Mouse (Mus musculus) skeletal muscle tissue, postnatal 0 days (tissue): ENCODE measurements around the gene Nrl. TPM values are rescaled to one million over a fixed set of nuclear protein-coding genes. Genes with fewer than 3 reads are reported as not detected.

Experiments
- polyA plus RNA-seq: library from polyadenylated mRNA; unstranded; fragments of >200 nt; fragmentation: Nextera tagmentation; extraction: Ambion mirVana; gene quantifications from 2 replicates; pipeline ENCODE4 v1.2.1, GENCODE M21; 2015

Gene Nrl
- polyA plus RNA-seq: not detected in 2 replicates

DNA sequence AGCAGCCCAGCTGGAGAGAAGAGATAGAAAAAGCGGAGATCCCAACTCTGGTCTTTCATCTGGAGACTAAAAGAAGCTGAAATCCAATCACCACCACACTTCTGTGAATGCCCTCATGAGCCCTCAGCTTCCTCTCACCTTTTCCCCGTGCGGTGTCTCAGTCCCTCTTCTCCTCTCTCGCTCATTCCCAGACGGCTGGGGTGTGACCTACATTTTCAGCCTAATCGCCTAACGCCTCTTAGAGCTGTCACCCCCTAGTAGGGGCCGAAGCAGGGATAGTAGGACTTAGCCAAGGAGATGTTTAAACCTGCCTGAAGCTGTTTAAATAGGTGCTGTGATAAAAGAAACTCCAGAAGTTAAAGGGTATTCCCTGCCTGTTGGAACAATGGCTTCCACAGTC is at the start of gene Nrl:
Gene Nrl, minus strand, starts transcription at position 197 of the 400 bp plus-strand sequence.

DNA sequence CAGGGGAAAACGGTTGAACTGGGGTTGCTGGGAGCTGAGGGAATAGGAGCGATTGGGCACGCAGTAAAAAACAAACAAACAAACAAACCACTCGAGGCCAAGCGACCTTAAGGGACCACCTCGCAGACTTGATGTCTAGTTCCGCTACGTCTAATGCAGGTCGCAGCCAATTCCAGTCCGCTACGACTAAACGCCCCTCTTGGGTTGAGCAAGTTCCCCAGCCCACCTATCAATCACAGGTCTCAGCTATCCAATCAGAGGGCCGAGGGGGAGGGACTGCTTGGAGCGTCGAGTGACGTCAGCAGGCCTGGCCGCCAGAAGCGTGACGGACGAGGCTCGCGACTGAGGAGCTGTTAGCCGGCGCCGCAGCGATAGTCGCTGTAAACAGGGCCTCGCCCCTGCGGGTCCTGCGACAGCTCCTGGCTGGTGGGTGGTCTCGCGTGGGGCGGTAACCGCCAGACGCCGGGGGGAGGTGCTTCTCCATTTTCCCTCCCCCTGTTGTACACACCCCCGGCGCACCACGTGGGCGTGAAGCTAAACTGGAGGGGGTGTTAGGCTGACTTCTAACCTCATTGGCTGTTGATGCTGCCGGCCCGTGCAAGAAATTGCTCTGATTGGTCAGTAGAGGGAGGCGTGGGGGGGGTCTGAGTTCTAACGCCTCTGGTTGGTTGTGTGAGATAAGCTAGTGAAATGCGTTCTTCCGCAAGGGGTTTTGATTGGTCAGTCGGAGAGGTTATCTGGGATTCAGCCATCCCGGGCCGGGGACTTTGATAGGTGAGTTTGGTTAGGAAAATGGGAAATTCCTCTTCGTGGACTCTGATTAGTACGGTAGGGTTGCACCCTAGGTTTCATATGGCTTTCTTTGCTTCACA is 35.7 kb upstream of the Nrl start, which contains the start of gene A730061H03Rik:
Gene A730061H03Rik, minus strand, starts transcription at position 205 of the 872 bp plus-strand sequence.

DNA sequence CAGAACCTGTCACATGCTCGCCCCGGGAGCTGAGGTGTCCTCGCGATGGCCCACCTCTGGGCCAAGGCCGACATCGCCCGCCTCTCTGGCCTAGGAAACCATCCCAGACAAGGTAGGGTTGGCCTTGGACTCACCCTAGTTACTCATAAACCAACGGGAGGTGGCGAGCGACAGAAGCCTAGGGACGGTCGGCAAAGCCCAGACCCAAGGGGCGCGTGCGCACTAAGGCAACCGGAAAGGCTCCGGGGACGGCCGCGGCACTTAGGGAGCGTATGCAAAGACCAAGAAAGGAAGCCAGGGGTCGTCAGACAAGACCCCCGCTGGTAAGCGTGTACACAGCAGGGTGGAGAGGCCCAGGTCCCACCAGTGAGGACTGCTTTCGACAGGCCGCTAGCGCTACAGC is 35.0 kb upstream of the Nrl start, which contains the start of gene Dcaf11:
Gene Dcaf11, plus strand, starts transcription at position 208 of the 403 bp plus-strand sequence.

DNA sequence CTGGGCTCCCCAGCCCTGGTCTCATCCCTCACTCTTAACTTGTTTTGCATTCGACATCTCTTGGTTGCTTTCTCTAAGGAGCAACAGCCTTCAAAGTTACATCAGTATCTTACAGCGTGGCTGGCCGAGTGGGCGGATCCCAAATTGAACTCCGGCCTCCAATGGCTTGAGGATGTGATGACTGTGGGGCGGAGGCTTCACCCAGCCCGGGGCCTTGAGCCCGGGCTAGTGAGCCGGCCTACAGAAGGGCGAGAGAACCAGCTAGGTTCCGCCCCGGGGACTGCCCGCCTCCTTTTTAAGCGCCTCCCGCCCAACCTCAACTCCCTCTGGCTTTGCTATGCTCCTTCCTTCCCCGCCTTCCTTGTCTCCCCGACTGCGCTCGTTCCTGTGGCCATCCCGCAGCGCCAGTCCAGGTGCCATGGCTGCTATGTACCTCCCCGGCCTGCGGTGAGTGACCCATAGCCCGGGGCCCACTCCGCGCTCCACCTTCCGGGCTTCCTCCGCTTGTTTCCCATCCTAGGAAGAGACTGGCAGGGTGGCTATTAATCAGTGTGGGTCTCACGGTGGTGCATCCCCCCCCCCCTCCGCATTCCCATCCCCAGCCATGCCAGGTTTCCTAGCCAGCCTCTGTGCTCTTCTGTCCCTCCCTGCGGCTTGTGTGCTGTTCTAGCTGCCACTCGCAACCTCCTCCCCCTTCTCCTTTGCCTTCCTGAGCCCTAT is 15.4 kb upstream of the Nrl start, which contains the start of gene Pck2:
Gene Pck2, plus strand, starts transcription at position 200 of the 720 bp plus-strand sequence.

DNA sequence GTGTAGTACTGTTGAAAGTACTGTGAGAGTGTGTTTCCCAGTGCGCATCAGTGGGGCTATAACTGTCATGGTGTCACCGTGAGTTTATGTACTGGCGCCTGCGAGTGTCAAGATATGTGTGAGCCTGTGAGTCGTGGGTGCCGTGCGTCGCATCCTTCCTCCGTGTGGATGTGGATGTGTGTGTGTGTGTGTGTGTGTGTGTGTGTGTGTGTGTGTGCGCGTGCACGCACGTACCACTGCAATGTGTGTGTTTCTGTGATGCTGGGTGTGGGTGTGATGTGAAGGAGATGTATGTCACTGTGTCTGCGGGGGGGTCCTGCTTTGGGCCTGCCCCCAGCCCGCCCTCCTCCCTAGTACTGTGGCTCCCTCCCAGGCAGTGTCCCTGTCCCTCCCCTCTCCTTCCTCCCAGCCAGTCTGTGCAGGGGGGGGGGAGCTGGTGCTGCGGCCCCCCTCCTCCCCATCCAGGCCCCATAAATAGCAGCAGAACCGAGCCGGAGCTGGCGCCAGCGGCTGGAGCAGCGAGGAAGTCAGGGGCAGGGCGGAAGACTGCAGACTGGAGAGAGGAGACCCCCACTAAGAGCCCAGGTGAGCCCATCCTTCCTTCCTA is 14.6 kb downstream of the Nrl start, which contains the start of gene Cpne6:
Gene Cpne6, plus strand, starts transcription at position 321 of the 607 bp plus-strand sequence.

DNA sequence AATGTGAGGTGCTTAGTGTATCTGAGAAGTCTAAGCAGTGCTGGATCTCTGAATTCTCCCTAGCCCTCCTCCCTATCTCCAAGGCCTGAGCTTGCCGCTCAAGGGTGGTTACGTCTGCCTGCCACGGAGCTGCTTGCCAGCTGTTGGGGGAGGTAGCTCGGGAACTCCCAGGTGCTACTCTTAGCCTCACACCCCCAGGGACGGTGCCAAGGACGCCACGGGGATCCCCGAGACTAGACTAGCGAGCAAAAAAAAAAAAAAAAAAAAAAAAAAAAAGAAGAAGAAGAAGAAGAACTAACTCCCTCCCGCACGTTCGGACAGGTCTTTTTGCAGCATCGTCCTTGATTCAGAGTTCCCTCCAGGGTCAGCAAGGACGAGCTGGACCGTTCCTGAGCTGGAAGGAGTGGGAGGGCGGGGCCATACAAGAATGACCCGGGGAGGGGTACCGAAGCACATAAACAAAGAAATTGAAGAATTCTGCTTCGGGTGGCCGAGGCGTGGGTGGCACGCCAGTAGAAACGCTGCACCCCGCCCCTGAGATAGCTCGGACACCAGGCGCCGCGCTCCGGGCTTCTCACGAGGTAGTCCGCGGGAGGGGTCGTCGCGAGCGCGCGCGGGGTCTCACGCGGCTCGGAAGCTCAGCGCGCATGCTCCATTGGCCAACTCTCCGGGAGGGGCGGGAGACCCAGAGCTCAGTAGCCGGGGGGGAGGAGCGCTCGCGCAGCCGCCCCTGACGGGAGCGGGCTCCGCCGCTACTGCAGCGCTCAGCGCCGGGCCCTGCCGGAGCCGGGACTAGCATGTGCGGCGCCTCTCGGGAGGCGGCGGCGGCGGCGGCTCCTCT is 34.2 kb downstream of the Nrl start, which contains the start of gene Carmil3:
Gene Carmil3, plus strand, starts transcription at position 291 of the 841 bp plus-strand sequence.

DNA sequence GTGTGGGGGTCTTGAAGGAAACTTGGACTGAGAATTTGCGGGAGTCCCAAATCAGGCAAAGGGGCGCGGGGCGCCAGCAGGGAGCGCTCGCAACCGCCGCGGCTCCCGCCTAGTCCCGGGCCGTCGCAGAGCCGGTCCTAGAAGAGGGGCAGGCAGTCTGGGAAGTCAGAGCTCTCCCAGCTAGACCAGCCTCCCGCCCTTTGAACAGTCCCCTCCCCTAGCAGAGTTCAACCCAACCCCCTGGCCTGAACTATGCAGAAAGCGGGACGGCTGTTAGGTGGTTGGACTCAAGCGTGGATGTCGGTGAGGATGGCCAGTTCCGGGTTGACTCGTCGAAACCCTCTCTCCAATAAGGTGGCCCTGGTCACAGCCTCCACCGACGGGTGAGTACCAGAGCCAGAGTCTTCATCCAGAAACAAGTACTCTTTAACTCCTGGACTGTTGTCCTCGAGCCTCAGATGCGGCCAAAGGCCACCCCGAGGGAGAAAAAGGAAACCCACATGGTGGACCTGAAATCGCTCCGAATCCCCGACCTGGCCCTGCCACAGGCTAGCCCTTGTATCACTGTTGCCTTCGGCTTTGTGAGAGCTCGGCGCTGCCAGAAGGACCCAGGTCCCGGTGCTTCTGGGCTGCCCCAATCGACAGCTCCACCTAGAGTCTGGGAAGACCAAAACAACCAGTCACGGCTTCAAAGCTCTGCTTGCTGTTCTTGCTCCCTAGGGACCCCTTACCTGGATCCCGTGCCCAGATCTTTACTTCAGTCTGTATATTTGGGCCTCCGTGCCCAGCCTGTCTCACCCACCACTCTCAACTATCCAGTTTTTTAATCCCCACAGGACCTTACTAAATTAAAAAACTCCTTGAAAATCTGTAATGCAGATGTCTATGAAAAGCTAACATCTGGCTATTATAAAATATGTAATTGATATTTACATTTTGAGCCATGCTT is 45.9 kb downstream of the Nrl start, which contains the start of gene Dhrs4:
Gene Dhrs4, plus strand, starts transcription at position 108 of the 949 bp plus-strand sequence.

Other genes with a start within 250 kb of the Nrl start
- gene Dhrs4, start 46.2 kb downstream of the Nrl start, polyA plus RNA-seq: 21.7 and 34.9 TPM in 2 replicates
- 0.44 and 0.66 TPM in 2 replicates for gene Carmil3, start 34.3 kb downstream of the Nrl start, polyA plus RNA-seq
- not detected in 2 replicates for gene Cpne6, start 14.5 kb downstream of the Nrl start, polyA plus RNA-seq
- 15.8 and 17.4 TPM in 2 replicates for gene Pck2, start 15.3 kb upstream of the Nrl start, polyA plus RNA-seq
- gene Dcaf11, start 35.0 kb upstream of the Nrl start, polyA plus RNA-seq: 45.2 and 45.3 TPM in 2 replicates
- gene A730061H03Rik, start 35.4 kb upstream of the Nrl start, polyA plus RNA-seq: 1.2 and 1.5 TPM in 2 replicates
- gene Fitm1, start 50.6 kb upstream of the Nrl start, polyA plus RNA-seq: 342 and 394 TPM in 2 replicates
- gene Psme1, start 53.1 kb upstream of the Nrl start, polyA plus RNA-seq: 88.6 and 106 TPM in 2 replicates
- gene Emc9, start 60.3 kb upstream of the Nrl start, polyA plus RNA-seq: 63.2 and 67.4 TPM in 2 replicates
- gene Psme2, start 66.1 kb upstream of the Nrl start, polyA plus RNA-seq: 186 and 262 TPM in 2 replicates
- 10.3 and 13.4 TPM in 2 replicates for gene Rnf31, start 66.7 kb upstream of the Nrl start, polyA plus RNA-seq
- gene Irf9, start 78.6 kb upstream of the Nrl start, polyA plus RNA-seq: 11.4 and 12.2 TPM in 2 replicates
- 1.8 and 1.9 TPM in 2 replicates for gene Rec8, start 93.1 kb upstream of the Nrl start, polyA plus RNA-seq
- 52.7 and 61.0 TPM in 2 replicates for gene Ipo4, start 111.0 kb upstream of the Nrl start, polyA plus RNA-seq
- 1.3 and 2.0 TPM in 2 replicates for gene Gm49378, start 112.9 kb upstream of the Nrl start, polyA plus RNA-seq
- gene Tm9sf1, start 118.8 kb upstream of the Nrl start, polyA plus RNA-seq: 48.0 and 52.2 TPM in 2 replicates
- 0.24 and 0.32 TPM in 2 replicates for gene Tssk4, start 125.2 kb upstream of the Nrl start, polyA plus RNA-seq
- gene Mdp1, start 135.5 kb upstream of the Nrl start, polyA plus RNA-seq: 29.8 and 35.3 TPM in 2 replicates
- 15.1 and 16.5 TPM in 2 replicates for gene Gmpr2, start 147.0 kb upstream of the Nrl start, polyA plus RNA-seq
- 356 and 376 TPM in 2 replicates for gene Nedd8, start 147.1 kb upstream of the Nrl start, polyA plus RNA-seq
- 14.2 and 15.0 TPM in 2 replicates for gene Tinf2, start 156.8 kb upstream of the Nrl start, polyA plus RNA-seq
- 0.35 and 1.9 TPM in 2 replicates for gene Tgm1, start 188.9 kb upstream of the Nrl start, polyA plus RNA-seq
- 12.8 and 13.3 TPM in 2 replicates for gene Rabggta, start 197.3 kb upstream of the Nrl start, polyA plus RNA-seq
- gene Dhrs1, start 220.7 kb upstream of the Nrl start, polyA plus RNA-seq: 41.5 and 50.2 TPM in 2 replicates
- gene Nop9, start 220.7 kb upstream of the Nrl start, polyA plus RNA-seq: 14.6 and 17.5 TPM in 2 replicates
- gene Cideb, start 233.5 kb upstream of the Nrl start, polyA plus RNA-seq: 0.11 and 0.12 TPM in 2 replicates
- 0.23 and 0.41 TPM in 2 replicates for gene Ltb4r2, start 236.4 kb upstream of the Nrl start, polyA plus RNA-seq
- gene Ltb4r1, start 241.0 kb upstream of the Nrl start, polyA plus RNA-seq: 0.21 and 0.61 TPM in 2 replicates